ENCODE assay signal across 27 mouse cellular contexts in the genomic region with DNA sequence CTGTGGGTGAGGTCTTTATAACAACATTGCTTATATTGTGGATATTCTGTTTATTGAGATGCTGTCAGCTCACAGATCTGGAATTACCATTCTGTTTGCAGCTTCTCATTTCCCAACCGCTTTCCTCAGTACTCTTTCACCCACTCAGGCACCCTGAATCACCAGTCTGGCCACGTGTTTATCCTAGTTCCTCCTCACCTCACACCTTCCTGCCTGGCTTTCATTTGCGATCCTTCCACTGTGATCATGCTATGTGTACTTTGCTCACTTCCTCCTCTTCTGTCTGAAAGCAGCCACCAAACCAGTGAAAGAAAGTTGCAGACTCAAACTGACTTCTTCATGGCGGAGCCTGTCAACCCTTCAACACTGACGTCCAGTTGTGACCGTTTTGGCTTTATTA. TPM values are rescaled to one million over a fixed set of nuclear protein-coding genes. Genes with fewer than 3 reads are reported as not detected.
A peak's percentile ranks its signal among the peaks of the same experiment; 100 is the strongest.
DNase-seq lines count a peak whose midpoint lies in the region; ATAC-seq and TF ChIP-seq lines count a peak whose summit lies in the region.
"Had no signal": no experiment of that assay in that cellular context is flagged by ENCODE, and none has a peak within 500 bp of the region (broad histone marks: within the 10 kb centered on the region; RNA-seq: fewer than 3 reads in every experiment).

No protein-coding gene starts in this region.

- H3K4me2 ChIP-seq in kidney, embryonic 16.5 days (replicated peaks; ENCODE audit: low read depth, low read length) = no peak overlapping the region
- H3K4me2 ChIP-seq: heart, embryonic 15.5 days; liver, embryonic 15.5 days; midbrain, embryonic 12.5 days had no signal

- intact Hi-C loops in gastrocnemius, adult 2 months (cut with DNase I) = no loop called here

- H3K27me3 ChIP-seq in kidney, embryonic 16.5 days (ENCODE audit: insufficient read depth, low read length) = no peaks in the 10 kb centered on the region
- H3K27me3 ChIP-seq: heart, embryonic 15.5 days; liver, embryonic 15.5 days; midbrain, embryonic 12.5 days; Patski had no signal

- peaks cover 3% of the 10 kb centered on the region for H3K4me1 ChIP-seq in kidney, embryonic 16.5 days (ENCODE audit: insufficient read depth, low read length)
- H3K4me1 ChIP-seq: heart, embryonic 15.5 days; hindbrain, embryonic 10.5 days; midbrain, embryonic 12.5 days had no signal

- H3K4me3 ChIP-seq in kidney, embryonic 16.5 days (ENCODE audit: low read length) = no peak overlapping the region
- H3K4me3 ChIP-seq in gastrocnemius, adult 2 months = no peak overlapping the region
- H3K4me3 ChIP-seq: heart, embryonic 15.5 days; hindbrain, embryonic 10.5 days; liver, embryonic 15.5 days; midbrain, embryonic 12.5 days had no signal

- DNase-seq in frontal cortex, postnatal 10 days (ENCODE audit: low spot score in 2 of 2) = no peak
- peak; percentile 76 for DNase-seq in kidney, adult 9 months
- peak; percentile 14 for DNase-seq in urinary bladder, postnatal 14 days (ENCODE audit: low spot score)
- DNase-seq in urinary bladder, adult 2 months (ENCODE audit: low spot score) = no peak
- no peak for DNase-seq in cerebellum, adult 9-11 months
- DNase-seq in gastrocnemius, adult 2 months = no peak
- DNase-seq: adrenal gland, adult 8-10 months; cerebellum, postnatal 14 days; heart, adult 18-20 months; thymus, postnatal 25 days had no signal

- peak; percentile 44; the same call in 1 of the 2 replicates for ATAC-seq in frontal cortex, adult (ENCODE audit: low TSS enrichment)
- no peak for ATAC-seq in kidney, embryonic 16.5 days (ENCODE audit: low FRiP score, low TSS enrichment)
- ATAC-seq: forebrain, embryonic 16.5 days; hindbrain, postnatal 0 days; Patski had no signal

- 81% methylated on average over 6 of the region's 6 CpGs for WGBS in kidney, embryonic 16.5 days

- no peaks in the 10 kb centered on the region for H3K9me3 ChIP-seq in kidney, embryonic 16.5 days (ENCODE audit: low read length)
- H3K9me3 ChIP-seq: heart, embryonic 15.5 days; hindbrain, embryonic 10.5 days; liver, embryonic 15.5 days; midbrain, embryonic 12.5 days had no signal

- no peak for TF ChIP-seq CTCF in gastrocnemius, adult 2 months (IDR thresholded peaks at IDR 0.05)

- H3K27ac ChIP-seq in kidney, embryonic 16.5 days (ENCODE audit: low read length) = no peak overlapping the region
- H3K27ac ChIP-seq in gastrocnemius, adult 2 months = no peak overlapping the region
- H3K27ac ChIP-seq: heart, embryonic 15.5 days; hindbrain, embryonic 10.5 days; hindbrain, postnatal 0 days; liver, embryonic 15.5 days; midbrain, embryonic 12.5 days had no signal

- H3K9ac ChIP-seq in kidney, embryonic 16.5 days (replicated peaks; ENCODE audit: low read length) = no peak overlapping the region
- H3K9ac ChIP-seq: heart, embryonic 15.5 days; liver, embryonic 15.5 days; midbrain, embryonic 12.5 days had no signal

- H3K36me3 ChIP-seq in kidney, embryonic 16.5 days (ENCODE audit: insufficient read depth, low read length) = peaks cover 4% of the 10 kb centered on the region; the same call in 1 of the 2 replicates
- H3K36me3 ChIP-seq: heart, embryonic 15.5 days; liver, embryonic 15.5 days had no signal

RNA-seq across cellular contexts. Expression of gene E130116L18Rik, which starts 20.1 kb away (rescaled TPM):
- polyA plus RNA-seq in kidney, embryonic 16.5 days (2015; fragmentation: Nextera tagmentation; extraction: Ambion mirVana) = not detected in 2 replicates
- not detected in 2 replicates for polyA plus RNA-seq in urinary bladder, adult 2 months (2012; rRNA removed)
- not detected for total RNA-seq in gastrocnemius, adult 2 months (2021)
- total RNA-seq: adrenal gland, adult 8-10 months; gastrocnemius, adult 18-20 months; heart, adult 18-20 months; hindbrain, postnatal 0 days; layer of hippocampus, postnatal 14 days; left cerebral cortex, postnatal 14 days; monocyte, adult 5-6 weeks had no signal
- polyA plus RNA-seq: embryonic facial prominence, embryonic 14.5 days; forebrain, embryonic 16.5 days; heart, embryonic 15.5 days; hindbrain, embryonic 10.5 days; limb, embryonic 14.5 days; liver, embryonic 15.5 days; midbrain, embryonic 12.5 days; neural tube, embryonic 11.5 days; small intestine, adult 2 months had no signal

RNA-seq across cellular contexts. Expression of gene Galnt11, which starts 21.4 kb away (rescaled TPM):
- polyA plus RNA-seq in kidney, embryonic 16.5 days (2015; fragmentation: Nextera tagmentation; extraction: Ambion mirVana) = 107 and 123 TPM in 2 replicates
- 27.0 and 30.9 TPM in 2 replicates for polyA plus RNA-seq in urinary bladder, adult 2 months (2012; rRNA removed)
- 10 to 100 TPM; 10.9 to 13.0 TPM for total RNA-seq in gastrocnemius, adult 2 months (2021)

Comparison
In these comparisons a context has a peak if more than half of its experiments do, and no peak if none do; other contexts are left out.
1. DNase-seq: peak in kidney, adult 9 months (single experiment) and urinary bladder, postnatal 14 days (single experiment); none in frontal cortex, postnatal 10 days (0 of 2), urinary bladder, adult 2 months (single experiment), cerebellum, adult 9-11 months (single experiment) and gastrocnemius, adult 2 months (single experiment).